Mouse (Mus musculus) thymus, postnatal 10 days (tissue): ENCODE measurements at regions not wholly inside any gene's neighbourhood (a gene's known extent, or its start where the extent isn't known, plus 50 kb on each side); places are given as distances from the start of the nearest gene placed in this dataset.

ENCODE experiments used
- DNase-seq, 2 experiments: peaks; one replicate each; pipeline ENCODE4 v3.0.0; 2021; ENCODE audit warnings: low spot score in 2 of 2

DNA sequence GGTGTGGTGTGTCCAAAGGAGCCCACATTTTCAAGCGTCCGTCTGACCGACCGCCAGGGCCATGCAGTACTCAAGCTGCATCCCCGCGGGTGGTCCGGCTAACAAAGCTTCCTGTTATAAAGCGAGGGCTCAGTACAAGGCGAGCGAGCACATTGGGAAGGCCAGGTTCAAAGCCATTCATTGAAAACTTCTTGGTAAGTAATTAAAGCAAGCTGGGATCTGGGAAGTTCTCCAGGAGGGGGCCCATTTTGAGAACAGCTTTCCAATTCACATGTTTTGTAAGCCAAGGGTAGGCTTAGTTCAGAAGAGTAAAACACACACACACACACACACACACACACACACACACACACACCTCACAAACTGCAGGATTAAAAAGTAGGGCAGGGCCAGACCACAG is 57.3 kb upstream of the Prep start:
- DNase-seq: no peak

DNA sequence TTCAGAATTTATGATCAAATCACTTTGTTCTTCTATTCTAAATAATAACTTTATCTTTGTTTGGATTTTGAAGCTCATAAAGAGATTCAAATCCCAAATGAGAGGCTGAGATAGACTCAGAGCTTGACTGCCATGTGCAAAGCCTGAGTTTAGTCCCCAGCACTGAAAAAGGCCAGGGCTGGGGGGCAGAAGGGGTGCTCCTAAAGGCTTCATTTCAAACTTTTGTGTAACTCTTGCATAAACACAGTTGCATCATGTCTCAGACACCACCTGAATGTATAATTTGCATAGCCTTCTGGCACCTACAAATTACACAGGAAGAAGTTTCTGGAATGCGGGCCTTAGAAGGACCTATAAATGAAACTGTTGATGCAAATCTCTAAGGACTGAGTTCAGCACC is 57.8 kb upstream of the Prep start:
- no peak for DNase-seq

DNA sequence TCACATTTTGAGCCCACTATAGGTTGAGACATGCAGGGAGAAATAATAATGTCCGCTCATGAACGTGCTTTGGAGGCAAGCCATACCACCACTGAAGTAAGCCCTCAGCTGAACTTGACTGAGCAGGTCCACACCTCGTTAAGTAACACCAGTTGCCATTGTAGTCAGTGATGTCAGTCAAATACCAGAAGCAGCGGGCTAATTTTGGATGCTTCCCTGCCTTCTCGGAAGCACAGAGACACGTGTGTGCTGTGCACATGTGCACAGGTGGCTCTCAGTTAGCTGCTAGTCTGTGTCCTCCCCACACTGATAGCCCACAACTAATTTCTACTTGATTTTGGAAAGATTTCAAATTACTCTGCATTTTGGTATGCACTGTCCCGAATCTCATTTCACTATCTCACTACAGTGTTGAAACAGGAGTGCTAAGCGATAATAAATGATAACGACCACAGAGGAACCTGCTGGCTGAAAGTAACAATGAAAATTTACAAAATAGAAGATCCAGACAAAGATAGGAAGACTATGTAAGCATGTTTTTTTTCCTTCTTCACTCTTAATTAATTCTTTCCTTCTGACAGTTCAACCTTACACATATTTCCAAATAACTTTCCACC is 62.9 kb upstream of the Prep start:
- no peak for DNase-seq

DNA sequence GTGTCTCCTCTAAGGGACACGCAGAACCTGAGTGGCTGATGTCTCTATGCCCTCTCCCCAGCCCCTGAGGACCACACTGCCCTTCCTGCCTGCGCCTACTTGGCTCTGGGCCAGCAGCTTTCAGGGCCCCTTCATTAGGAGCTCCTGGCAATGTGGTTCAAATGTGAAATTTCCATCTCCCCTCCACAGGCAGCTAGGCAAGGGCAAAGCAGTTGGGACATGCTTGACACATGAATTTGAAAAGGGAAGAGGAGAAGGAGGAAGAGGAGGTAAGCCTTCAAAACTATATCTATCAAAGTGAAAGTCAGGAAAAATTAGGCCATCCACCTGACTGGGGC is 63.7 kb upstream of the Prep start:
- no peak for DNase-seq

DNA sequence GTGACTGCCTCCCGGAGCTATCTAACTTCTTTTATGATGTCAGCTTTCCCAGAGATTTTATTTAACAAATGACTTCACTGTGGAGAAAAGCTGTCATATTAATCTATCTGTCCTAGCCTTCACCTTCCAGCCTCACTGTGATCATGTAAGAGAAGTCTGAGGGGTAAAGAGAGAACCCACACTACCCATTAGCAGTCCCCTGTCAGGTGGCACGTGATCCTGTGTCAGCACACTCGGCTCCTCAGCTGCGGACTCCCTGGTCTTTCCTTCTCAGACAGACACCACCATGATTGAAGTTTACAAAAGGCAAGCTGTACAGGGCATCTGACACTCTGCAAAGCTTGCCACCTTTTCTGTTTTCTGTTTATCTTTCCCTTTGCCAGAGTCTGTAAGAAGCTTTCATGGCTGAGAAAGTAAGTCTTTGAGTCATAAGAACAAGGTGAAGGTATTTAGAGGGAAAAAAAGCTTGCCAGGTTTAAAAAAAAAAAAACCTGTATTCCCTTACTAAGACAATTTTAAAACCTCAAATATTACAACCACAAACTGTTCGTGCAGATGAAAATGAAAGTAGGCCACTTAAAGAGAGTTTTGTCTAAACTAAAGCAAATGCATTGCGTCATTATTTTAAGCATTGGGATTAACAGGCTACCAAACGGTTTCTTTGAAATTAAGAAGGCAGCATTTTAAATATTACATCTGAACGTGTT is 64.2 kb upstream of the Prep start:
- DNase-seq: peak in 1 of 2 experiments; percentile 9

DNA sequence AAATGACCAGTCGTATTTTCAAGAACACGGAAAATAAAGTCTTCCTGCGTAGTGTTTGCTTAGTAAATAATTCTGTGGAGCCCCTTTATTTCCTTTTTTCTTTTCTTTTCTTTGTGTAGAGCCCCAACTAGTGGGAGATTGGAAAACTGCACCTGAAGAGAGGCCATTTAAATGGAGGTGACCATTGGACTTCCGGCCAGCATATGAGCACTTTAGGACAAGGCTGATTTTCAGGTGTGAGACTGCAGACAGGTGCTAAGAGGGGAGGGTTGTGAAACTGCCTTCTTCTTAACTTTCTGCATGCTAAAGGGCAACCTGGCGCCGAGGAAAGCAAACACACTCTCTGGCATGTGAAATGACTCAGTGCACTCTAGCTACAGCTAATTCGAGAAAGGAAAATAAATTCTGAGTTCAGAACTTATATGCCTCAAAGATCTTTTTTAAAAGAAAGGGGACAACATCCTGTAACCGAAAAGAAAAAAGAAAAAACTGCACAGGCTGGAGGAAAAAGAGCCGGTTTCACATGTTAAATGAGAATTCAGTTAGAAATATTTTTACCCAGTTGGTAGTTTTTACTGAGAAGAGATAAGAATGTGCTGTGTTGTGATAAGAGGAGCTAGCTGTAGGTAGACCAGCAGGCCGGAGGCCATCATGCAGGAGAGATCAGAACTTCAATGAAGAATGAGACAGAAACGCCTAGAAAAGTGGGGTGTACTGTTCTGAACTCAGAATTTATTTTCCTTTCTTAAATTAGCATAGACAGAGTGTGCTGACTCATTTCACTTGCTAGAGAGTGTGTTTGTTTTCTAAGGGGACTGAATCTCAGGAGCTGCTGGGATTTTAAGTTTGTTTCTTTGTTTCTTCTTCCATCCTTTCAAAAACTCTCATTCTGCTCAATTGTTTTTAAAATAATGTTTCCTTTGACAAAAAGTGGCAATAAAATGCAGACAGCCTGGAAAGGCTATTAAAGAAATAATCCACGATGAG is 65.8 kb upstream of the Prep start:
- peak; percentile 14 to 47 for DNase-seq

DNA sequence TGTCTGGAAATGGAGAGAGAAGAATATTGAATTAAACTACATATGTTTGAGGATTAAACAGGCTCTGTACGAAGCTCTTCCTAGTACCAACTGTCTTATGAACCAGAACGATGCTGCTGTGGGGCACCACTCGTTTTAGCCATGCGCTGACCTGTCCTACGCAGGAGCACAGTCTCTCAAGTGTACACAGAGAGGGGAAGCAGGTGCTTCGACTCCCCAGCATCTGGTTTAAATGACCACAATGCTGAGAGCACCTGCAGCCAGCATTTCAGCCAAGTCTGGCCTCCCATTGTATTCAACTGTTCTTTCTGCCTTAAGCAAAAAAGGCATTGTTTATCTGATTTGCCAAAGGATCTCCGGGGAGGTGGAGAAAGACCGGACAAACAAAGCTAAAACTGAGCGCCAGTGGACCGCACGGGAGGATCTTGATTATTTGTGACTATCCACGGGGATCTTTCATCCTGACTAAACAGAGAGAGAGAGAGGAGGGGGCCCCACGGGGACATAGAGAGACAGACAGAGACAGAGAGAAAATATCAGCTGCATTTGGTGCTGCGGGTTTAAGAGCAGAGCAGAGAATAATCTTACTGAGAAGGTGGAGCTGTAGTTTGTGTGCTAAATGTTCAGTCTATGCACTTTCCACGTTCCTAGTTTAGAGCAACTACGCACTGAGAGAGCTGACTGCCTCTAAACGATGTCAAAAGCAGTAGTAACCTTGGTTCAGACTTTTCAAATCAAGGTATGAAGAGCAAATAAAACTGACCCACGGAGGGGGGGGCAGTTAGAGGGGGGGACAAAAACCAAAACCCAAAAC is 66.8 kb upstream of the Prep start:
- no peak for DNase-seq

DNA sequence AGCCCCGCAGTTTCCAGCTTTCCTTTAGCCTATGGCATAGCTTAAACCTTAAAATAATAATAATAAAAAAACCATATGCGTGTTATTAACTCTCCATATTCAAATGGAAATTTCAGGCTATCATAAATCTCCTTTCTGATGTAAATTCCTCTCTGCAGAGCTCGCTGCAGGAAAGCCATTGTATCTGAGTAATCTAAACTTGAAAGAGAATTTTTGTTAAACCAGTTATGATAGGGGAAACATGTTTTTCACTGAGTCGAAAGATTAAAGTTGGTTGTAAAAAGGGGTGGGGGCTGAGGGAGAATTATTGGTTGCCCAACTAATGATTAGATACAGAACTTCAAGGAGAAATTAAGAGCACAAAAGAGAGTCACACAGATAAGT is 69.1 kb upstream of the Prep start:
- DNase-seq: no peak

DNA sequence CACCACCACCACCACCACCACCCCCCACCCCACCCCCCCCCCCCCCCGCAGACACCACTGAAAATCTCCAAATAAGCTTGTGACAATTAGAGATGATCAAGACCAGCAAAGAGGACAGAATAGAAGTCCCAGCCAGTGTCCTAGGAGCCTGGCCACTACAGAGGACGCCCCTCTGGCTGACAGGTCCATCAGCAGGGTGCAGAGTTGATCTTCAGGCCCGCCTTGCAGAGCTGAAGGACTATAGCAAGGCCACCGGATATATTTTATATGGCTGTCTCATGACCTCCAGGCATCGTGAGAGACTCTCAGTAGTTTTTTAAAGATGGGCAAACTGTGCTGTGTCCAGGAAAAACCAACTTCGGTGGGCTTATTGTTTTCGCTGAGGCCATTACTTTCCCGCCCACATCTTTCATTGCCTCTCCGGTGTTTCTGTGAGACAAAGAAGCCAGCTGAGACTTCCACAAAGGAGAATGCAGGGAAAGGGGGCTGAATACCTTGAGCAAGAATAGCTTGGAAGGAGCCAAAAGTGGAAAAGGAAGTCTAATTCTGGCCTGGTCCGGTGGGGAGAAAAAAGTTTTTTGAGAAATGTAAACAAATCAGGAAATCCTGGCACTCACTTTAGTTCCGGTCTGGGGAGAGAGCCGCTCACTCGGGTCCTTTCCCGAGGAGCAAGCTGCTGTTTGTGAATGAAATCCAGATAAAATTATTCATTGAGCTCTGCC is 69.7 kb upstream of the Prep start:
- no peak for DNase-seq

DNA sequence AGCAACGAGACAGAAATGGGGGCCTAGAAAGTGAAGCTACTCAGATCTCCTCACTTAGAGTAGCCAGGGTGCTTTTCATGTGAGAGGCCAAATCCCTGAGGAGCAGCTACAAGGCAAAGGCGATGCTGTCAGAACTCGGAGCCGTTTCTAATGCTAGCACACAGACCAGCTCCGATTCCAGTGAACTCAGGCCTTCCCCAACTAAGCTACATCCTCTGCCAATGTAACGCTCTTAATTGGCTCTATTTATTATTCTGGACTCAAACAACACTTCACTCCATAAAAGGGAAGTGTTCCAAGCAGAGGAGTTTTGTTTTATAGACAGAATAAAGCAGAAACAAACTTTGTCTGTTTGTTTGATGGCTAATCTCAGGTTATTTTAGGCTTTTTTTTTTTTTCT is 71.2 kb upstream of the Prep start:
- DNase-seq: no peak

DNA sequence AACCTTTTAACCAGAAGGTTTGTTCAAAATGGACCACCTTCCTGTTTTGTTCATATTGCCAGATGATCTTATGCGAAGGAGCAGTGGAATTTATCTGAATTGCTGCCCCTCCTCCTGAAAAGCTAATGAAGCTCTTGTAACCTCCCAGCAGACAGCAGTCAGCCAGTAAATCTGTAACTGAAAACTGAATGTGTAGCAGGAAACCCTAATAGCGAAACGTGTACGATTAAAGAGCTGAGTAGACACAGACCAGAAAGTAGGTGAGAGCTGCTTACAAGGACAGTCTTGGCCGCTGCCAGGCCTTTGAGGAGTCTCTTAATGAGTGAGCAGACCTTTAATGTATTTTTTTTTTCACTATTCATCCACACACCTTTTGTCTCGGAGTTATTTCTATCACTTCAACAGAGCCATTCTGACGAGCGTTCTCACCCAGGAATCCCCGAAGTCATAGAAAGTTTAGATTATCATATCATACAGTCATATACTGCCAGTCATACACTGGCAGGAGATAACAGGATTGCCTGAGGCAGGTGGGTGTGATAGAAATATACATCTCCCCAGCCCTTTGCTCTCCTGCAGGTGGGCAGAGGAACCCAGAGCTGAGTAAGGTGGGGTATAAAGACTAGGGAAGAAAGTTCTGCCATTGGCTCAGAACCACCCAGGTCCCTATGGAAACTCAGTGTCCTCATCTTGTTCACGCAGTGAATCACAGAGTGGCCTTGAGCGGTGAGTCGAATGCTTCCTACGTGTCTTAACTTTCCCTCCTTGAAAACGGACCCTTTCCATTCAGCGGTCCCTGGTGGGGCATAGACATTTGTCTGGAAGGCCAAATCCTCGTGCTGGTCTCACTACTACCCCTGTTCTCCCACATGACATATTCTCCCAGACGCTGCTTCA is 72.4 kb upstream of the Prep start:
- DNase-seq: no peak

DNA sequence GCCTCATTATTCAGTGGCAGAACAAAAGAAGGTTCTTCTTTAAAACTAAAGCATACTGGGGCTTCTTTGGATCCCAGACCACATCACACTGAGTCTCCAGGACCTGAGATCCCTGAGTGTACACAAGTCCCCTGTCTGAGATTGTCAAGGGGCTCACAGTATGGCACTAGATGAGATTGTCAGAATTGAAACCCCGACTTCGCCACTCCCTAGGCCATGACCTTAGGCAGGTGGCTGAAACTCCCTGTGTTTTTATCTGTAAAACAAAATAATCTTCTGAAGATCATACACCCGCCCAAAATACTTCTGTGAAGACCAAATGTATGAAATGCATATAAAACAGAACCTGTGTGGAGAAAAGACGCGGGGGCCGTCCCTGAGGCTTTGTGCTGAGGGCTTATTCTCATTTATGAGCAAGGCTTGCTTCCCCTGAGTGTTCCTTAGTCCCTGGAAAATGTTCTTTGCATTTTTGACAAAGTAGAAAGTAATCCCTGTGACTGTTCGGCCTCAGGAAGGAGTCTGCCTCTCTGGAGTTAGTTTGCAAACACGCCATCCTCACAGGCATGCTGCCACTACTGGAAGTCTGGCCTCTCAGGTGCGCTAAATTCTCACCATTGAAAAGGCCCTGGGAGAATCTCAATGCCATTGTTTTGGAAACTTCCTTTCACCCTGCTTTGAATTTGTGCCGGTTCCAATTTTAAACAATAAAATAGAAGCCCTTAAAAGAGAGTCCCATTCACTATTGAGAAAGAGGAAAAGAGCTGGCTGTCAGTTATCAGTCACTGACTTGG is 73.3 kb upstream of the Prep start:
- no peak for DNase-seq

DNA sequence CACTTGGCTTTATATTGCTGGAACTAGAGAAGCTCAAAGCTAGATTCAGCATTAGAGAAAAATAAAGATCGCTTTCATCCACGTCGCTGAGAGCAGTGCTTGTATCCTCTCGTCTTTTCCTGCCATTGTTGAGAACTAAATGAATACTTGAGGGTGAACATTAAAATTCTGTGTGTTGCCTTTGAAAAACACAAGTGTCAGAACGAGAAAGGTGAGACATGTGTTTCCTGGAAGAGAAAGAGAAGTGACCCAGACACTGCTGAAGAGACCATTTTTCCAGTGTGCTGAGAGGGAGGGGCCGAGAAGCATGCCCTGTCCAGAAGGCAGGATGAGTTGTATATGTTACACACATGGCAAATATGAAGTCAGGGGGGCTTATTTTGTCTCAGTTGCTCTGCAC is 77.5 kb upstream of the Prep start:
- DNase-seq: no peak

DNA sequence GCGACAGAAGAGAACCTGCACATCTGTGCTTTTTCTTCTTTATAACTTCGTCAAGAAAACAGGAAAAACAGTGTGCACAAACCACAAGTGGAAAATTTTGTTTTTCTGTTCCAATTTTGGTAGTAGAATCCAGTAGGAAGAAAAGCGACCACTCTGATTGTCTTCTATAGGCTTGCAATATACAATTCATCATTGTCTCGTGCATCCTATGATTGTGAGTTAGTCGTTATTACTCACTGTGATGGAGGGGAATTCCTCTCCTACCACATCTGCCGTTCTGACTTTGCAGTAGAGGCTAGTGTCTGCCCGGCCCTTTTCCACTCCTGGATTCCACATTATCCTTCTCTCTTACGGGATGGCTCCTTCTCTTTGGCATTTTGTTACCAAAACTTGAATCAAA is 78.2 kb upstream of the Prep start:
- no peak for DNase-seq

DNA sequence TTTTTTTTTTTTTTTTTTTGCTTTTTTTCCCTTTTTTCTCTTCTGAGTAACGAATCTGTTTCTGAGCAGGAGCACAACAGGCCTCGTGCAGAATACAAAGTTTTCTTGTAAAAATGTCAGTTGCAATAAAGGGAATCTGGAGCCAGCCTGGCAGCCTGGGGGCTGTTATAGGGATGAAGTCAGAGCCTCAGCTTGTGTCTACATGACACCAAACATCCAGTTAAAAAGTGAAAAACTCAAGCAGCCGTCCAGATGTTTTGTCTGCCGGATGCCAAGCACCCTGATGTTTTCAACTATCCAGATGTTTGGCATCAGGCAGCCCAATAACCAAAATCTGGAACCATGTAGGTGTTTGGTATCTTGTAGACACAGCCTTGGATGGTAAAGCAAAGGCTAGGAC is 79.4 kb upstream of the Prep start:
- DNase-seq: no peak

DNA sequence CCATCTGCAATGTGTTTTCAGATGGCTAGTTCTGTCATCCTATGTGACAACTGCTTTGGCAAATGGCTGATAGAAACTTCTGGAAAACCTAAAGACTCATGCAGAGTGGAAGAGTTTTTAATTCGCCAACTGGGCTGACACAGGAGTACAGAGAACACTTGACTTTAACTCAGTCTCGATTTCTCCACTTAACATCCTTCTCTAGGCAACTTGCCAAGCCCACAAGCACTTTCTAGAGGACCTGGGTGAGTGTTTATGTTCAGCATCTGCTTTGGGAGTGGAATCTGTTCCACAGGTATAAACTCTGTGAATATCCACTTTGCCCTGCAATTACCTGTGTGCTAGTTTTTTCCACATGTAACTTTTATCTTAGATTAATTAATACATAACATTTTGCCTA is 85.1 kb upstream of the Prep start:
- no peak for DNase-seq

DNA sequence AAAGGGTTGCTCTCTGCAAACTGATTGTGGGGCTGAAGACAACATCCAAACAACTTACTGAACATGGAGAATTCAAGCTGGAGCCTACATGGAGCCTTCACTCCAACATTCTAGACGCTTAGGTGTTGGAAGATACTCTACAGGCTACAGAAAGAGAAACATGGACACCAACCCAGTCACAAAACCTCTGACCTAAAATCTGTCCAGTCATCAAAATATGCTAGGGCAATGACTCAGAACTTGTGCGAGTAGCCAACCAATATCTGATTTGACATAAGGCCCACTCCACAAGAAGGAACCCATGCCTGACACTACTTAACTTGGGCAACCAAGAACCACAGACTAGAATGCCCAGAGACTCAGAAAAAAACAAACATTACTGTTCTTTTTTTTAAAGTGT is 90.2 kb upstream of the Prep start:
- no peak for DNase-seq

DNA sequence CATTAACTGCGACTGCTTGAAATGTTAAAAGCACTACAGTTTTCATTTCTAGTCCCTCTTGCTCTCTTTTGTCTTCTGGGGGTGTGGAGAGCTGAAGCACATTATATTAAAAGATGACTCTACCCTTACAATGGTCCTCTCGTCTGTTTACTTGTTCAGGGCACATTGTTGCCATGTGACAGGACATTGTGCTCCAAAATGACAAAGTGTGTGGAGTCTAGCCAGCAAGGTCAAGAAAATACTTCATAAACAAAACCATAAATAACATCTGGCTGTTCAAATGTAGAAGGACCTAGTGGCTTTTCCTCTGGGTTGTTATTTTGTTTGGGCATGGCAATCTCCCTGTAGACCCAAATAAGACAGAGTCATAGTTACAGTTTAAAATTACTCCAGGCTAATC is 95.1 kb upstream of the Prep start:
- no peak for DNase-seq

DNA sequence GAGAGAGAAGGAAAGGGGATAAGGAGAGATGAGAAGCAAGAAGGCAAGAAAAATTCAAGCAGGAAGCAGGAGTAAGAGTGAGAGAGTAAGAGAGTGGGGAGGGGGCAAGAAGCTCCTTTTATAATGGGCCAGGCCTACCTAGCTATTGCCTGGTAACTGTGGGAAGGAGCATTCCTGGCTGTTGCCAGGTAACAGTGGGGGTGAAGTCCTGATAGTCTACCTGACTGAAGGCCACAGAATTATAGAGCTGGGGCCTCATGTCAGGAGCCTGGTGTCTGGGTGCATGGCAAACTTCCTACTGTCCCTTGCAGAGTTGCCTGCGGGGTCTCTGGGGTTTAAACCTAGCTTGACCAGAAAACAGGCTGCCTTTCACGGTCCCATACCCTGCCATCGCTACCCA is 107.0 kb upstream of the Prep start:
- no peak for DNase-seq
